Mouse (Mus musculus) liver, embryonic 11.5 days (tissue): ENCODE measurements at regions not wholly inside any gene's neighbourhood (a gene's known extent, or its start where the extent isn't known, plus 50 kb on each side); places are given as distances from the start of the nearest gene placed in this dataset.

Experiments
- ATAC-seq: fragments of 200-750 bp; cut with Nextera tagmentation; replicated peaks from 2 replicates; pipeline ENCODE4 v1.8.0; 2017; ENCODE audit warnings: moderate number of reproducible peaks, mild to moderate bottlenecking, moderate TSS enrichment, moderate library complexity; ENCODE audit not compliant: low FRiP score
- DNase-seq: peaks from one replicate; pipeline ENCODE4 v3.0.0-alpha.2; 2017; ENCODE audit warnings: low spot score
- H3K27ac ChIP-seq: fragments of 300-500 bp; sonication (generic); 2 replicates; pipeline ENCODE4 v1.5.1; 2014; ENCODE audit warnings: mild to moderate bottlenecking, low read depth, low read length, control low read depth
- H3K27me3 ChIP-seq: fragments of 300-500 bp; sonication (generic); replicated peaks from 2 replicates; pipeline ENCODE4 v1.6.1; 2014; ENCODE audit warnings: low read length, mixed read lengths; ENCODE audit not compliant: control insufficient read depth, insufficient read depth
- H3K36me3 ChIP-seq: fragments of 300-500 bp; sonication (generic); 2 replicates; pipeline ENCODE4 v1.6.1; 2014; ENCODE audit warnings: mild to moderate bottlenecking, low read length, moderate library complexity, mixed read lengths; ENCODE audit not compliant: control insufficient read depth, insufficient read depth
- H3K4me1 ChIP-seq: fragments of 300-500 bp; sonication (generic); replicated peaks from 2 replicates; pipeline ENCODE4 v1.6.1; 2014; ENCODE audit warnings: low read length, mixed read lengths; ENCODE audit not compliant: control insufficient read depth, insufficient read depth
- H3K4me2 ChIP-seq: fragments of 300-500 bp; sonication (generic); 2 replicates; pipeline ENCODE4 v1.6.1; 2014; ENCODE audit warnings: mild to moderate bottlenecking, control low read depth, moderate library complexity
- H3K4me3 ChIP-seq: fragments of 300-500 bp; sonication (generic); 2 replicates; pipeline ENCODE4 v1.5.1; 2014; ENCODE audit warnings: low read depth, low read length, control low read depth
- H3K9ac ChIP-seq: fragments of 300-500 bp; sonication (generic); 2 replicates; pipeline ENCODE4 v1.6.1; 2014; ENCODE audit warnings: low read depth, low read length, control low read depth
- H3K9me3 ChIP-seq: fragments of 300-500 bp; sonication (generic); 2 replicates; pipeline ENCODE4 v1.6.1; 2016; ENCODE audit warnings: low read length, inconsistent platforms, mixed read lengths; ENCODE audit not compliant: control insufficient read depth
- WGBS: fragments of 180-500 bp; shearing (Covaris S2); extraction: QIAGEN DNeasy Blood & Tissue Kit; methylation state at CpG from one replicate; pipeline ENCODE4 v1.1.7; 2014; 5-methylcytosine and 5-hydroxymethylcytosine counted together

GRCm38 (mm10) chr3:83601506-83601905 lies 164.6 kb upstream of the Sfrp2 start:
- ATAC-seq (no peak), DNase-seq (no peak)
- H3K9me3 ChIP-seq = no peaks in the 10 kb centered on the region
- H3K9ac ChIP-seq = no peak overlapping the region
- no peak overlapping the region for H3K4me2 ChIP-seq
- no peaks in the 10 kb centered on the region for H3K36me3 ChIP-seq
- no peak overlapping the region for H3K4me3 ChIP-seq
- no peak overlapping the region for H3K27ac ChIP-seq
- H3K4me1 ChIP-seq = no peaks in the 10 kb centered on the region
- H3K27me3 ChIP-seq = no peaks in the 10 kb centered on the region
- 73% methylated on average over 4 of the region's 4 CpGs for WGBS

GRCm38 (mm10) chr3:83609095-83609770 lies 156.9 kb upstream of the Sfrp2 start:
- Histone ChIP-seq H3K9me3 (no peaks in the 10 kb centered on the region), H3K27me3 (no peaks in the 10 kb centered on the region), H3K4me3 (no peak overlapping the region), H3K4me2 (no peak overlapping the region), H3K36me3 (no peaks in the 10 kb centered on the region), H3K9ac (no peak overlapping the region), H3K27ac (no peak overlapping the region), H3K4me1 (no peaks in the 10 kb centered on the region)
- WGBS = 73% methylated on average over 8 of the region's 8 CpGs
- ATAC-seq (no peak), DNase-seq (no peak)

GRCm38 (mm10) chr3:83620435-83620834 lies 145.7 kb upstream of the Sfrp2 start:
- Histone ChIP-seq H3K36me3 (no peaks in the 10 kb centered on the region), H3K27me3 (no peaks in the 10 kb centered on the region), H3K4me2 (no peak overlapping the region), H3K4me3 (no peak overlapping the region), H3K4me1 (no peaks in the 10 kb centered on the region), H3K9me3 (no peaks in the 10 kb centered on the region), H3K27ac (no peak overlapping the region), H3K9ac (no peak overlapping the region)
- 63% methylated on average over 4 of the region's 4 CpGs for WGBS
- DNase-seq (no peak), ATAC-seq (no peak)

GRCm38 (mm10) chr3:83633032-83633431 lies 133.1 kb upstream of the Sfrp2 start:
- DNase-seq (no peak), ATAC-seq (no peak)
- Histone ChIP-seq H3K27me3 (no peaks in the 10 kb centered on the region), H3K4me2 (no peak overlapping the region), H3K9me3 (no peaks in the 10 kb centered on the region), H3K27ac (no peak overlapping the region), H3K9ac (no peak overlapping the region), H3K4me3 (no peak overlapping the region), H3K36me3 (no peaks in the 10 kb centered on the region), H3K4me1 (no peaks in the 10 kb centered on the region)
- WGBS = 89% methylated on average over 9 of the region's 9 CpGs

GRCm38 (mm10) chr3:83640433-83640832 lies 125.7 kb upstream of the Sfrp2 start:
- Histone ChIP-seq H3K4me3 (no peak overlapping the region), H3K27me3 (no peaks in the 10 kb centered on the region), H3K9me3 (no peaks in the 10 kb centered on the region), H3K4me1 (no peaks in the 10 kb centered on the region), H3K27ac (no peak overlapping the region), H3K9ac (no peak overlapping the region), H3K4me2 (no peak overlapping the region), H3K36me3 (no peaks in the 10 kb centered on the region)
- WGBS = 70% methylated on average over 4 of the region's 4 CpGs
- no peak for DNase-seq
- ATAC-seq = no peak

- H3K4me3 ChIP-seq = no peak overlapping the region
- no peaks in the 10 kb centered on the region for H3K27me3 ChIP-seq
- H3K4me1 ChIP-seq = no peaks in the 10 kb centered on the region
- DNase-seq (no peak), ATAC-seq (no peak)
- H3K4me2 ChIP-seq = no peak overlapping the region
- no peaks in the 10 kb centered on the region for H3K9me3 ChIP-seq
- no peak overlapping the region for H3K9ac ChIP-seq
- H3K36me3 ChIP-seq = no peaks in the 10 kb centered on the region
- H3K27ac ChIP-seq = no peak overlapping the region
- 81% methylated on average over 1 of the region's 1 CpGs for WGBS
Measured at GRCm38 (mm10) chr3:83663716-83664115, 102.4 kb upstream of the Sfrp2 start.

GRCm38 (mm10) chr3:83676147-83676546 lies 90.0 kb upstream of the Sfrp2 start:
- Histone ChIP-seq H3K27me3 (no peaks in the 10 kb centered on the region), H3K27ac (no peak overlapping the region), H3K4me2 (no peak overlapping the region), H3K9ac (no peak overlapping the region), H3K4me3 (no peak overlapping the region), H3K4me1 (no peaks in the 10 kb centered on the region), H3K36me3 (no peaks in the 10 kb centered on the region), H3K9me3 (no peaks in the 10 kb centered on the region)
- ATAC-seq = no peak
- DNase-seq = no peak
- 80% methylated on average over 5 of the region's 5 CpGs for WGBS

GRCm38 (mm10) chr3:83686611-83687010 lies 79.5 kb upstream of the Sfrp2 start:
- 90% methylated on average over 15 of the region's 15 CpGs for WGBS
- no peaks in the 10 kb centered on the region for H3K36me3 ChIP-seq
- ATAC-seq (no peak), DNase-seq (no peak)
- H3K4me2 ChIP-seq = no peak overlapping the region
- H3K9me3 ChIP-seq = no peaks in the 10 kb centered on the region
- H3K4me1 ChIP-seq = no peaks in the 10 kb centered on the region
- no peak overlapping the region for H3K9ac ChIP-seq
- no peak overlapping the region for H3K4me3 ChIP-seq
- no peak overlapping the region for H3K27ac ChIP-seq
- H3K27me3 ChIP-seq = no peaks in the 10 kb centered on the region

GRCm38 (mm10) chr3:83687503-83687902 lies 78.6 kb upstream of the Sfrp2 start:
- Histone ChIP-seq H3K9me3 (no peaks in the 10 kb centered on the region), H3K27ac (no peak overlapping the region), H3K4me3 (no peak overlapping the region), H3K36me3 (no peaks in the 10 kb centered on the region), H3K4me1 (no peaks in the 10 kb centered on the region), H3K4me2 (no peak overlapping the region), H3K27me3 (no peaks in the 10 kb centered on the region), H3K9ac (no peak overlapping the region)
- WGBS = 73% methylated on average over 4 of the region's 4 CpGs
- no peak for ATAC-seq
- DNase-seq = no peak
